ENCODE assay signal across 8 mouse cellular contexts in genomic region chr14:25693888-25694568, GRCm38 (mm10). TPM values are rescaled to one million over a fixed set of nuclear protein-coding genes. Genes with fewer than 3 reads are reported as not detected.
A peak's percentile ranks its signal among the peaks of the same experiment; 100 is the strongest.
DNase-seq lines count a peak whose midpoint lies in the region; ATAC-seq and TF ChIP-seq lines count a peak whose summit lies in the region.

TSS of gene Ppif (plus strand) at chr14:25694154.

- H3K79me3 ChIP-seq in C2C12 (ENCODE audit: low read depth), result peaks cover 16% of the 10 kb centered on the region

- WGBS in heart, embryonic 12.5 days, result under 1% methylated on average over 70 of the region's 70 CpGs
- WGBS in kidney, postnatal 0 days, result under 1% methylated on average over 64 of the region's 70 CpGs
- under 1% methylated on average over 70 of the region's 70 CpGs for WGBS in liver, embryonic 11.5 days
- under 1% methylated on average over 70 of the region's 70 CpGs for WGBS in stomach, embryonic 14.5 days

- ATAC-seq in heart, embryonic 12.5 days (ENCODE audit: insufficient number of reproducible peaks, low FRiP score), result peak; percentile 90
- peak; percentile 91 for ATAC-seq in kidney, postnatal 0 days (replicated peaks; ENCODE audit: low FRiP score, low read depth)
- ATAC-seq in liver, embryonic 11.5 days (replicated peaks; ENCODE audit: low FRiP score), result peak; percentile 94
- peak; percentile 89 for ATAC-seq in stomach, embryonic 14.5 days (ENCODE audit: insufficient number of reproducible peaks, insufficient read depth, low FRiP score, low read depth)

- H3K27me3 ChIP-seq in C2C12 (ENCODE audit: control insufficient read depth, insufficient read depth, insufficient read length), result no peaks in the 10 kb centered on the region
- H3K27me3 ChIP-seq in erythroblast, embryonic 14.5 days (ENCODE audit: control insufficient read depth), result no peaks in the 10 kb centered on the region
- no peaks in the 10 kb centered on the region for H3K27me3 ChIP-seq in heart, embryonic 12.5 days (replicated peaks)
- H3K27me3 ChIP-seq in kidney, postnatal 0 days (ENCODE audit: insufficient read depth, low read length), result no peaks in the 10 kb centered on the region
- H3K27me3 ChIP-seq in liver, embryonic 11.5 days (replicated peaks; ENCODE audit: control insufficient read depth, insufficient read depth, low read length), result no peaks in the 10 kb centered on the region
- no peaks in the 10 kb centered on the region for H3K27me3 ChIP-seq in stomach, embryonic 14.5 days (ENCODE audit: control insufficient read depth, insufficient read depth, low read length)

- peak within 1 kb of the TSS; percentile 74 for H3K27ac ChIP-seq in heart, embryonic 12.5 days (ENCODE audit: poor library complexity, severe bottlenecking)
- H3K27ac ChIP-seq in kidney, postnatal 0 days, result peak within 1 kb of the TSS; percentile 63
- H3K27ac ChIP-seq in liver, embryonic 11.5 days (ENCODE audit: low read depth, low read length), result peak within 1 kb of the TSS; percentile 62
- H3K27ac ChIP-seq in stomach, embryonic 14.5 days (ENCODE audit: low read length), result peak within 1 kb of the TSS; percentile 52; the same call in 1 of the 2 replicates

- peaks cover 29% of the 10 kb centered on the region for H3K79me2 ChIP-seq in C2C12 (ENCODE audit: control insufficient read depth, insufficient read depth)

- DNase-seq in brain, embryonic 14.5 days (ENCODE audit: low read depth), result peak; percentile 98
- peak; percentile 96 for DNase-seq in kidney, postnatal 0 days (ENCODE audit: low spot score)
- peak; percentile 96 for DNase-seq in liver, embryonic 11.5 days (ENCODE audit: low spot score)
- DNase-seq in naive thymus-derived CD4-positive, alpha-beta T cell, adult 2 months (ENCODE audit: low read depth), result peak; percentile 99

- no peaks in the 10 kb centered on the region for H3K9me3 ChIP-seq in erythroblast, embryonic 14.5 days (ENCODE audit: control insufficient read depth, low read length)
- no peaks in the 10 kb centered on the region for H3K9me3 ChIP-seq in heart, embryonic 12.5 days (replicated peaks)
- no peaks in the 10 kb centered on the region for H3K9me3 ChIP-seq in kidney, postnatal 0 days (replicated peaks; ENCODE audit: low read length)
- H3K9me3 ChIP-seq in liver, embryonic 11.5 days (ENCODE audit: control insufficient read depth, low read length), result no peaks in the 10 kb centered on the region
- no peaks in the 10 kb centered on the region for H3K9me3 ChIP-seq in stomach, embryonic 14.5 days (ENCODE audit: control insufficient read depth, low read depth, low read length)

- peak; percentile 60 for TF ChIP-seq POLR2A in brain, embryonic 14.5 days (IDR thresholded peaks at IDR 0.05; ENCODE audit: borderline replicate concordance, extremely low read depth, insufficient read depth, insufficient read length, poor library complexity, severe bottlenecking)

- peak within 1 kb of the TSS; percentile 90 for H3K4me3 ChIP-seq in C2C12 (ENCODE audit: insufficient read depth, poor library complexity, severe bottlenecking)
- peak within 1 kb of the TSS; percentile 78 for H3K4me3 ChIP-seq in erythroblast, embryonic 14.5 days (replicated peaks)
- peak within 1 kb of the TSS; percentile 71 for H3K4me3 ChIP-seq in heart, embryonic 12.5 days
- peak within 1 kb of the TSS; percentile 79 for H3K4me3 ChIP-seq in kidney, postnatal 0 days (replicated peaks; ENCODE audit: low read depth, low read length)
- H3K4me3 ChIP-seq in liver, embryonic 11.5 days (ENCODE audit: low read depth, low read length), result peak within 1 kb of the TSS; percentile 95
- H3K4me3 ChIP-seq in stomach, embryonic 14.5 days (ENCODE audit: low read depth, low read length), result peak within 1 kb of the TSS; percentile 89

- peak within 1 kb of the TSS; percentile 87 for H3K4me2 ChIP-seq in heart, embryonic 12.5 days
- peak within 1 kb of the TSS; percentile 86 for H3K4me2 ChIP-seq in kidney, postnatal 0 days (ENCODE audit: low read length)
- peak within 1 kb of the TSS; percentile 96 for H3K4me2 ChIP-seq in liver, embryonic 11.5 days
- peak within 1 kb of the TSS; percentile 98 for H3K4me2 ChIP-seq in stomach, embryonic 14.5 days (replicated peaks; ENCODE audit: low read depth, low read length)

- peak; percentile 98 for TF ChIP-seq CTCF in C2C12 (IDR thresholded peaks at IDR 0.05; ENCODE audit: control insufficient read depth, insufficient read depth, insufficient read length)
- TF ChIP-seq CTCF in brain, embryonic 14.5 days (IDR thresholded peaks at IDR 0.05; ENCODE audit: borderline replicate concordance, extremely low read depth, insufficient read depth, insufficient read length), result peak; percentile 98
- TF ChIP-seq CTCF in kidney, postnatal 0 days (IDR thresholded peaks at IDR 0.05; ENCODE audit: low read depth), result peak; percentile 99

- H3K36me3 ChIP-seq in C2C12 (ENCODE audit: control insufficient read depth, insufficient read depth), result peaks cover 26% of the 10 kb centered on the region
- peaks cover 28% of the 10 kb centered on the region for H3K36me3 ChIP-seq in erythroblast, embryonic 14.5 days (ENCODE audit: control insufficient read depth)
- H3K36me3 ChIP-seq in heart, embryonic 12.5 days, result peaks cover 36% of the 10 kb centered on the region
- H3K36me3 ChIP-seq in kidney, postnatal 0 days (ENCODE audit: insufficient read depth, low read length), result peaks cover 22% of the 10 kb centered on the region; the same call in 1 of the 2 replicates
- H3K36me3 ChIP-seq in liver, embryonic 11.5 days (ENCODE audit: control insufficient read depth, insufficient read depth, low read length), result peaks cover 18% of the 10 kb centered on the region
- peaks cover 20% of the 10 kb centered on the region for H3K36me3 ChIP-seq in stomach, embryonic 14.5 days (ENCODE audit: control insufficient read depth, insufficient read depth, low read length)

- H3ac ChIP-seq in C2C12 (ENCODE audit: control insufficient read depth, insufficient read length, low read depth), result peak within 1 kb of the TSS; percentile 77

- H3K4me1 ChIP-seq in erythroblast, embryonic 14.5 days (ENCODE audit: control insufficient read depth), result peaks cover 31% of the 10 kb centered on the region
- H3K4me1 ChIP-seq in heart, embryonic 12.5 days (replicated peaks), result peaks cover 30% of the 10 kb centered on the region
- peaks cover 11% of the 10 kb centered on the region for H3K4me1 ChIP-seq in kidney, postnatal 0 days (replicated peaks; ENCODE audit: insufficient read depth, low read length)
- H3K4me1 ChIP-seq in liver, embryonic 11.5 days (replicated peaks; ENCODE audit: control insufficient read depth, insufficient read depth, low read length), result peaks cover 24% of the 10 kb centered on the region
- H3K4me1 ChIP-seq in stomach, embryonic 14.5 days (ENCODE audit: control insufficient read depth, insufficient read depth, low read length), result peaks cover 14% of the 10 kb centered on the region

- peak within 1 kb of the TSS; percentile 81 for H3K9ac ChIP-seq in heart, embryonic 12.5 days
- H3K9ac ChIP-seq in kidney, postnatal 0 days (ENCODE audit: low read depth, low read length), result peak within 1 kb of the TSS; percentile 76
- peak within 1 kb of the TSS; percentile 85 for H3K9ac ChIP-seq in liver, embryonic 11.5 days (ENCODE audit: low read depth, low read length)
- peak within 1 kb of the TSS; percentile 72 for H3K9ac ChIP-seq in stomach, embryonic 14.5 days (replicated peaks; ENCODE audit: low read depth, low read length)

TF ChIP-seq in C2C12, 6 proteins besides CTCF, POLR2A, EP300 and RAD21:
- no peak for TF ChIP-seq CEBPB (IDR thresholded peaks at IDR 0.05; ENCODE audit: low read depth)
- peak; percentile 69 for TF ChIP-seq MAX (IDR thresholded peaks at IDR 0.05)
- no peak for TF ChIP-seq FOSL1 (IDR thresholded peaks at IDR 0.05; ENCODE audit: insufficient read depth, low read length, poor library complexity, severe bottlenecking)
- TF ChIP-seq USF1 (IDR thresholded peaks at IDR 0.05; ENCODE audit: low read depth), result no peak
- no peak for TF ChIP-seq MYOD1 (IDR thresholded peaks at IDR 0.05; ENCODE audit: control insufficient read depth, insufficient read length, low read depth)
- TF ChIP-seq MYOG (IDR thresholded peaks at IDR 0.05; ENCODE audit: control insufficient read depth, extremely low read depth, insufficient read length), result no peak

RNA-seq across cellular contexts. Expression of gene Ppif, which starts in this region (rescaled TPM):
- polyA plus RNA-seq in C2C12 (2012; fragmentation: generic; extraction: Trizol), result 21.4 TPM
- 59.5 and 71.6 TPM in 2 replicates for polyA plus RNA-seq in brain, embryonic 14.5 days (2012; rRNA removed)
- 0.67 and 0.71 TPM in 2 replicates for polyA plus RNA-seq in erythroblast, embryonic 14.5 days (2012)
- polyA plus RNA-seq in heart, embryonic 12.5 days (2016; fragmentation: Nextera tagmentation; extraction: Ambion mirVana), result 101 and 104 TPM in 2 replicates
- 56.5 and 61.2 TPM in 2 replicates for polyA plus RNA-seq in kidney, postnatal 0 days (2015; fragmentation: Nextera tagmentation; extraction: Ambion mirVana)
- 96.3 and 97.0 TPM in 2 replicates for polyA plus RNA-seq in liver, embryonic 11.5 days (2014; fragmentation: Nextera tagmentation; extraction: Ambion mirVana)
- polyA plus RNA-seq in stomach, embryonic 14.5 days (2014; fragmentation: Nextera tagmentation; extraction: Ambion mirVana), result 48.1 and 48.3 TPM in 2 replicates

Comparison
In these comparisons a context has a peak if more than half of its experiments do, and no peak if none do; other contexts are left out.
1. Peak in every context shown above with its lines: DNase-seq, ATAC-seq, H3K4me3 ChIP-seq and H3K27ac ChIP-seq.
2. RNA of gene Ppif (polyA plus RNA-seq): 101 to 104 TPM in heart, embryonic 12.5 days, 96.3 to 97.0 TPM in liver, embryonic 11.5 days, 59.5 to 71.6 TPM in brain, embryonic 14.5 days, 56.5 to 61.2 TPM in kidney, postnatal 0 days, 48.1 to 48.3 TPM in stomach, embryonic 14.5 days and 21.4 TPM in C2C12 (single experiment); 0.67 to 0.71 TPM in erythroblast, embryonic 14.5 days; every median in the first group is over 10 times any median in the second.